Mouse (Mus musculus): Measurements from ENCODE around the gene Washc2. TPM values are rescaled to one million over a fixed set of nuclear protein-coding genes. Genes with fewer than 3 reads are reported as not detected.

The Washc2 gene
- polyA plus RNA-seq, 1 experiment: 54.7 TPM

GRCm38 (mm10) chr6:116262824-116263223 is 55.0 kb downstream of the Washc2 start:
- no peak for DNase-seq (ENCODE audit: low spot score)

- peak; percentile 90 for DNase-seq (ENCODE audit: low spot score)
Measured at GRCm38 (mm10) chr6:116264018-116264651, 56.3 kb downstream of the Washc2 start, which contains the start of gene Zfand4. Zfand4 (plus strand) TSS chr6:116264222.

GRCm38 (mm10) chr6:116264836-116265235 is 57.0 kb downstream of the Washc2 start:
- DNase-seq (ENCODE audit: low spot score): no peak

- no peak for DNase-seq (ENCODE audit: low spot score)
Measured at GRCm38 (mm10) chr6:116265603-116266002, 57.8 kb downstream of the Washc2 start.

GRCm38 (mm10) chr6:116266273-116267109 is 58.7 kb downstream of the Washc2 start:
- no peak for DNase-seq (ENCODE audit: low spot score)

GRCm38 (mm10) chr6:116267110-116267423 is 59.2 kb downstream of the Washc2 start:
- no peak for DNase-seq (ENCODE audit: low spot score)

- DNase-seq (ENCODE audit: low spot score): no peak
Measured at GRCm38 (mm10) chr6:116275695-116276094, 67.9 kb downstream of the Washc2 start.

- DNase-seq (ENCODE audit: low spot score): no peak
Measured at GRCm38 (mm10) chr6:116278679-116279317, 71.0 kb downstream of the Washc2 start.

- DNase-seq (ENCODE audit: low spot score): no peak
Measured at GRCm38 (mm10) chr6:116281014-116281413, 73.2 kb downstream of the Washc2 start.

- DNase-seq (ENCODE audit: low spot score): no peak
Measured at GRCm38 (mm10) chr6:116282546-116282945, 74.7 kb downstream of the Washc2 start.

GRCm38 (mm10) chr6:116283280-116283679 is 75.4 kb downstream of the Washc2 start:
- no peak for DNase-seq (ENCODE audit: low spot score)

GRCm38 (mm10) chr6:116286321-116286720 is 78.5 kb downstream of the Washc2 start:
- no peak for DNase-seq (ENCODE audit: low spot score)

- DNase-seq (ENCODE audit: low spot score): no peak
Measured at GRCm38 (mm10) chr6:116286870-116287575, 79.2 kb downstream of the Washc2 start.

- DNase-seq (ENCODE audit: low spot score): no peak
Measured at GRCm38 (mm10) chr6:116311411-116311810, 103.6 kb downstream of the Washc2 start.

Other genes starting within 250 kb of the Washc2 start
- gene Plxnd1, start 213.0 kb upstream of the Washc2 start, polyA plus RNA-seq (2012; rRNA removed): 35.8 and 45.2 TPM in 2 replicates
- 14.4 and 15.5 TPM in 2 replicates for gene Tmcc1, start 14.6 kb upstream of the Washc2 start, polyA plus RNA-seq (2012; rRNA removed)
- 3.8 and 3.9 TPM in 2 replicates for gene Zfand4, start 56.2 kb downstream of the Washc2 start, polyA plus RNA-seq (2012; rRNA removed)
- gene March8, start 130.0 kb downstream of the Washc2 start, polyA plus RNA-seq (2012; rRNA removed): 54.5 and 56.6 TPM in 2 replicates

Data from urinary bladder, adult 2 months (tissue).